Mouse (Mus musculus) testis, postnatal 10 days (tissue): ENCODE results near the gene Ak2.

Source experiments
- DNase-seq: peaks from one replicate; pipeline ENCODE4 v3.0.0; 2021; ENCODE audit warnings: low spot score

Gene Ak2

GRCm38 (mm10) chr4:128991500-128992008 is at the start of gene Ak2:
Ak2 (plus strand) TSS chr4:128991958.
- no peak for DNase-seq

DNA sequence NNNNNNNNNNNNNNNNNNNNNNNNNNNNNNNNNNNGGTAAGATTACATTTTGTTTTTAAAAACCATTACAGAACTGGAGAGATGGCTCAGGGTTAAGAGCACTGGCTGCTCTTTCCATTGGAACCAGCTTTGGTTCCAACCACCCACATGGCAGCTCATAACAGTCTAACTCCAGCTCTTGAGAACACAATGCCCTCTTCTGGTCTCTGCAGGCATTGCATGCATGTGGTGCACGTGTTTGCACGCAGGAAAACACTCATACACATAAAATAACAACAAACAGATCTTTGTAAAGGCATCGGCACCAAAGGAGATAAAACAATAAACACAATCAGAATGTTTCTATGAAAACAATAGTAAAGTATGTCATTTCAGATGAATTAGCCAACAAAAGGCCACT is 49.4 kb upstream of the Ak2 start:
- no peak for DNase-seq

DNA sequence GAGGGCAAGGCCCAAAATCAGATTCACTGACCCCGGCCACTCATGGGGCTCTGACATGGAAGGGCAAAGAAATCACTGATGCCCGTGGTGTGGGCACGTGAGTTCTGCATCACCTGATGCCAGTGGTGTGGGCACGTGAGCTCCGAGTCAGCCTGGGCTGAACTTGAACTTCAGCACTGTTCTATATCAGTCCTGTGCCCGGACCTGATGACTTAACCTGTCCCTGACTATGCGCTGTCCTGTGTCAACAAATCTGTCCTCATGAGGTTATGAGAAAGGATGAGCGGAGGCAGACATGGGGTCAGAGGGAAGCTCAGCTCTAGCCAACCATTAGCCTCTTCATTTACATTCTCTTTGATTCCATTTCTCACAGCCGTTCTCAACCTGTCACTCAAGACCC is 45.0 kb upstream of the Ak2 start:
- DNase-seq, result no peak

- no peak for DNase-seq
Observed at GRCm38 (mm10) chr4:128947326-128947933, 44.3 kb upstream of the Ak2 start.

GRCm38 (mm10) chr4:128948137-128948674 is 43.6 kb upstream of the Ak2 start:
- peak; percentile 83 for DNase-seq

DNA sequence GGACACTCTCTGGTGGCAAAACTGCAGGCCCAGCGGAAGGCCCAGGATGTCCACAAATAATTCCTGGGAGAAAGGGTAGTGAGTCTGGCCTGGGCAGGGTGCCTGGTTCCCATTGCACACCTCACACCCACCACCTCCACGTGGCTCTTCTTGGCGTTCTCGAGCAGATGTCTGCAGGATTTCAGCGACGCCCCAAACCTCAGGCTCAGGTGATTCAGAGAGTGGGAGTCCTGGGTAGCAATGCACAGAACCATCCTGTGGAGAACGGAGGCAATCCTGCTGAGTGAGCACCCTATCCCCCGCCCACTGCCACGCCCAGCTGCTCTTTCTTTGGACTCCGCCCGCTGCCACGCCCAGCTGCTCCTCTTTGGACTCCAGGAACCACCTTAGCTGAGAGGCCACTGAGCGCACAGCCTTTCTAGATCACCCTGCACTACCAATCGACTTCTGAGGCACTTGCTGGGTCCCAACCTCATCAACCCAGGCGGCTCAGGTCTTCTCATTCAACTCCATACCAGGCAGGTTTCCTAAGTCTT is 42.2 kb upstream of the Ak2 start:
- no peak for DNase-seq

DNA sequence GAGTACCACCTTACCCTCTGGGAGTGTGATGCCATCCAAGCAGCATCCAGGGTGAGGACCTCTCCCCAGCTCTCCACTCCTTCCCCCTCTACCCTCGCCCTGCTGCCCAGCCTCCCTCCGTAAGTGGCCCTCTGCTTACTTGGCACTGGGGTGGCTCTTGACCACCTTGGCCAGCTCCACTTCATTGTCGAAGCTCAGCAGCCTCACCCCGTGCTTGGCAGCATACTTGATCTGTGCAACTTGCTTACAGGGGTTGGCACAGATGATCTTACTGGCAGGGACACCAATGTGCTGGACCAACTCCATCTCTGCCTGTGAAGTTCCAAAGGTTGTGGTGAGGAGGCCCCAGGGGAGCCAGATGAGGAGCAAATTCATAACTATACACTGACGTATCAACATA is 41.3 kb upstream of the Ak2 start:
- no peak for DNase-seq

DNA sequence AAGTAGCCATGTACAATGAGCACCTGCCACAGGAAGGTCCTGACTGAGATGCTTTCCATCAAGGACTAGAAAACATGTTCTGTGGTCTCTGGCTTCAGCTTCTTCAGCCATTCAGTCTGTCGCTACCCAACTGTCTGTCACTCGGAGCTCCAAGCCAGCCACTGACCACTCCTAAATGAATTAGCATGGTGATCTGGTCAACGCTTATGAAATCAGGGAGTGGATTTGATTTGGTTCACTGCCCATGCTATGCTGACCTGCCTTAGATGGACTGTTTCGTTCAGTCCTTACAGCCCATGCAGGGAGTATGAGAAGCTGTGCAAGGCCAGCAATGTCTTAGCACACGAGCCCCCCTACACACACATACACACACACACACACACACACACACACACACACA is 37.9 kb upstream of the Ak2 start:
- no peak for DNase-seq

GRCm38 (mm10) chr4:128957155-128957911 is 34.4 kb upstream of the Ak2 start:
- DNase-seq, result no peak

GRCm38 (mm10) chr4:128958156-128958555 is 33.6 kb upstream of the Ak2 start:
- no peak for DNase-seq

GRCm38 (mm10) chr4:128958849-128959248 is 32.9 kb upstream of the Ak2 start:
- DNase-seq, result no peak

DNA sequence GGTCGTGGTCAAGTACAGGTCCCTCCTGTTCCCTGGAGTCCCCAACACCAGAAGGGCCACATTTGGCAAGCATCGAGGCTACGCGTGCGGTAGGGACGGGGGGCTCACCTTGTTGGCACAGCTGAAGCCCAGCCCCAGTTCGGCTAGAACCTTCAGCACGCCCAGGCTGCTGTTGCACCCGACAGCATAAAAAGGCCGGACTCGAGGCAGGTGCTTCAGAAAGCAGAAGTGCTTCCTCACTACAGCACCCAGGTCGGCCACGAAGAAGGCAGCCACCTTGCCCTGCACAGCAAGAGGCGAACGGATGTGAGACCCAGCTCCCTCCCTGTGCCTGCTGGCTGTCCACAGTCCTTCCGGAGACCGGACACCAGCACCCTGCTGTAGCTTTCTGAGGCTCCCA is 32.1 kb upstream of the Ak2 start:
- no peak for DNase-seq

DNA sequence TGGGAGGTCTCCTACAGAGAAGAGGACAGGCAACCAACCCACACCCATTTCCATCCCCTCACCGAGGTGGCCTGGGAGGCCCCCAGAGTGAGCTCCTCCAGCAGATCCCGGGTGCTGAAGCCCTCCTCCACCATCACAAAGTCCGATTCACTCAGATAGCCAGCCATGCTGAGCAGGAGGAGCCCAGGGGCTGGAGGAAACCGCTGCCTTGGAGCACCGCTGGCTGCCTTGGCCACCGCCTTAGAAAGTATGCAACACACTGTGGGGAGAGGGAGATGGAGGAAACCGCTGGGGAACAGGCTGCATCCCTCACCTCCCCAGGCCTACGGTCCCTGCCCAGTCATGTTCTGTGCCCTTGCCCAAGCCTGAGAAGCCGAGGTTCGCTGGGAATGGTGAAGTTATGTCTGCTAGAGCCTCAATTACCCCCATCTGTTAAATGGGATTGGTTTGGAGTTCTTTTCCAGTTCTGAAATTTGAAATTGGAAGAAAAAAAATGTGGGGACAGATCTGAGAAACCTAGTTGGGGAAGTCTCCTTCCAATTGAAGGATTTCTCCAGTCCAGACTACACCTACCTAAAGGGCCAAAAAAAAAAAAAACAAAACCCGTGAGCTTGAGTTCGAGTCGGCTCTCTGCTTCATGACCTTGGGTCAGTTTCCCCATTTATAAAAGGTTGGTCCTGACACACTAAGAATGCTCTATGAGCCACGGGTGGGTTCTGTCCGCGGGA is 30.3 kb upstream of the Ak2 start:
- DNase-seq, result no peak

GRCm38 (mm10) chr4:128962029-128962925 is 29.5 kb upstream of the Ak2 start, which contains the start of gene Azin2:
Azin2 (minus strand) TSS chr4:128962442.
- peak; percentile 97 for DNase-seq

GRCm38 (mm10) chr4:128962926-128963290 is 28.9 kb upstream of the Ak2 start:
- no peak for DNase-seq

GRCm38 (mm10) chr4:128966751-128967150 is 25.0 kb upstream of the Ak2 start:
- no peak for DNase-seq

GRCm38 (mm10) chr4:128969081-128969480 is 22.7 kb upstream of the Ak2 start:
- no peak for DNase-seq

- no peak for DNase-seq
Observed at GRCm38 (mm10) chr4:128969607-128970416, 21.9 kb upstream of the Ak2 start.

DNA sequence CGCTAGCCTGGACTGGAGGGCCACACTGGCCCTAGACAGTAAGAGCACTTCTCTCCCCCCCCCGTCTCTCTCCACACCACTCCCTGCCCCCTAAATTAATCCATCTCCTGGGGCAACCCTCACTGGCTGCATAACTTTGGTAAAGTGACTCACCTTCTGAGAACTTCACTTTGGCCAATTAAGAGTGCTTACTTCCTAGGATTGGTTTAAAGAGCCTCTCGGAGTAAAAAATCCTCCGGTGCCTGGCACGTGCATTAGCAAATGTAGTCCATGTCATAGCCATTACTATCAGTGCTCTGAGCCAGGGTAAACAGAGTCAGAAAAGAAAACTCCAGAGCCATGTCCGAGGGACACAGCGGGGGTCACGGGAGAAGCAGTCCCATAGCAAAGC is 21.3 kb upstream of the Ak2 start:
- no peak for DNase-seq

DNA sequence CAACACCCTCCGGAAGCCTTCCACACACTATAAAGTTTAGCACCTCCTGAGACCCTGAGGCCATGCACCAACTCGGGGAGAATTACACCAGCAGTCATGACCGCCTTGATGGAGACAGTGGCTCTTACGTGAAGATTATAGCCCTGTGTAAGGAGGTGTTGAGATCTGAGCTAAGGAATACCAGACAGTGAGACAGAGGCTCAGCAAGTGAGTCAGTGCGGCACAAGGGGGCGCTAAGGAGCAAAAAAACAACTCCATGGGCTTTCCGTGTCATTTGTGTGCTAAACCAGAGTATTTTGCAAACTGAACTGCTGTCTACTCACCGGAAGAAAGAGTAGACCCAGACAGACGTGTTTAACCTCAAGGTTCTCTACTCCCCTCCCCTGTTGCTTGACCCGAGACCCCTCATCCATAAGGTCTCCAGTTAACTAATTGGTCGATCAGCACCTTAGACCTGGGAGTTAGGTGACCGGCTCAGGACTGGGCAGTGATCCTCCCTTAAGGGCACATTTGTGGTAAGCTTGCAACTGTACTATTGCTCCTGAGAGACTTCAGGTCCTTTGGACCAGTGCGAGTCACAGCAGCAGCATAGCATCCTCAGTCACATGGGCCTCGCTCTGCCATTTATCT is 20.6 kb upstream of the Ak2 start:
- peak; percentile 94 for DNase-seq
